Mouse (Mus musculus) heart, postnatal 0 days (tissue): ENCODE data around the gene Plrg1.

Source experiments
- CTCF ChIP-seq: IDR thresholded peaks from 2 replicates; pipeline ENCODE4 v1.5.1; 2016; ENCODE audit warnings: antibody characterized with exemption, control low read depth, low read depth
- EP300 ChIP-seq: IDR thresholded peaks from 2 replicates; pipeline ENCODE4 v1.6.1; 2016; ENCODE audit warnings: antibody characterized with exemption, low read depth

- no peak for TF ChIP-seq CTCF
- TF ChIP-seq EP300, result no peak
Measured at GRCm38 (mm10) chr3:83027546-83028251, 27.6 kb upstream of the Plrg1 start.
